Mouse (Mus musculus) neural tube, postnatal 0 days (tissue): Measurements from ENCODE around the gene Tmem219. TPM values are rescaled to one million over a fixed set of nuclear protein-coding genes. Genes with fewer than 3 reads are reported as not detected.

Source experiments
- polyA plus RNA-seq: library from polyadenylated mRNA; unstranded; fragments of >200 nt; fragmentation: Nextera tagmentation; extraction: Ambion mirVana; gene quantifications from 2 replicates; pipeline ENCODE4 v1.2.1, GENCODE M21; 2015

Tmem219 gene
- 40.7 and 41.1 TPM in 2 replicates for polyA plus RNA-seq

DNA sequence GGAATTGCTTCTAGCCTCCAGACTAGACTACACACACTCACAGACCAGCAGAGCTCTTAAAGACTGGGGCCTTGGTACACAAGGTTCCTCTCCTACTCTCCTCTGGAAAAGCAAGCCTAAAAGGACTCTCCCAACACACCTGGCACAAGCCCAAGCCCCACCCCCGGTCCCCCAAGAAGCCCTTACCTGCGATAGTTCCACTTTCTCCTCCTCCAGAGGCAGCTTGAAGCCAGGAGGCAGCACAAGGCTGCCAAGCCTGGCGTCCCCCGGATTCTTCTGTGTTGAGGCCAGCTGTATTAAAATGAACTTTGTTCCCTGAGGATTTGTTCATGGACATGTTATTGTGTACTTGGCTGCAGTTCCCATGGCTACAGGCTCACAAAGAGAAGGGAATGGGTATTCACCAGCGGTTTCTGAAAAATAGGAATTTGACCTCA is at the start of gene Tmem219:
Tmem219 (minus strand) TSS at position 294 of the 437 bp plus-strand sequence.

DNA sequence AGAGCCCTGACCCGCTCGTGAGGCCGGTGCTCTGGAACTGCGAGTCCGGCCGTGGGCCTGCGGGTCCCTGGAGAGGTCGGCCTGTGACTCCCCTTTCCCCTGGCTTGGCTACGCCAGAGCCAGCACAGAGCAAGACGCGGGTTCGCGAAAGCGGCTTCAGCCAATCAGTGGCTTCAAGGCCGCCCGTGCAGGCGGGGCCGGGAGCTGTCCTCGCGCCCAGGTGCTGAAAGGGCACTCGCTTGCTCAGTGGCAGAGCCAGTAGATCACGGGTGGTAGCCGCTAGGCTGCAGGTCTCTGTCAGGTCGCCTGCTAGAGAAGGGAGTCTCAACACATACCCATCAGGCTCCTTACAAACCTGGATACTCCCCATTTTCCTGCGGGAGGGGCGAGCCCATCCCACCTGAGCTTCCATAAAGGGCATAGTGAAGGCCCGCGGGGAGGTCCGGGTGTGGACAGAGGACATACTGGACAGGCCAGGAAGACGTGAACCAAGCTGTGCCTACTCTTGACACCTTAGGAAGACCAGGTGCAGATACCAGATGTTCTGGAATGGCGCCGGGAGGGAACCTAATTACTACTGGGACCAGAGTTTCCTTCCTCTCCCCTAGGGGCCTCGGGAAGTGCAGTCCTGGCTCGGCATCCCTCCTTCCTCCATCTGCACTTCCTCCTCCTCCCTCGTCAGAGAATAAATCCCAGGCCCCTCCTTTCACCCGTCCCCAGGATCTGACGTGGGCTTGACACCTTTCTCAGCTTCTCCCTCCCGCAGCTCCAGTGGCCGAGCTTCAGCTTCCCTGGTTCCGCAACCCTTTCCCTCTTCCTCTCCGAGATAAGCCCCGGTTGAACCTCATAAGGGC is 27.3 kb upstream of the Tmem219 start, which contains the start of gene Sez6l2:
Sez6l2 (plus strand) TSS at position 771 of the 854 bp plus-strand sequence.

DNA sequence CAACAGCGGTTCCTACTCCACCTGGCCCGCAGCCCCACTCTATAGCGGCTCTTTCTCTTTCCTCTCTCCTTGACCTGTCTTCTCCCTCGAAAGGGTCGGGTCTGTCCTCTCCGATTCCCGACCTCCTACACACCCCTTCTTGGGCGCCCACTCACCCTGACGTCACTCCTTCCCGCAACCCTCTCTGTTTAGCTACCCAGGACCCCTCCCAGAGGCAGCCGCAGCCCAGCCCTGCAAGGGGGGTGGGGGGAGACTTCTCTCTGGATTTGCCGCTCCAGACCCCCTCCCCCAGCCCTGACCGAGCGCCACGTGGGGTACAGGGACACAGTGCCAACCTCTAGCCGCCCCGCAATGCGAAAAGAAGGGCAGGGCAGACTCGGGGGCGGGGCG is 26.7 kb upstream of the Tmem219 start, which contains the start of gene Asphd1:
Asphd1 (minus strand) TSS at position 180 of the 390 bp plus-strand sequence.

DNA sequence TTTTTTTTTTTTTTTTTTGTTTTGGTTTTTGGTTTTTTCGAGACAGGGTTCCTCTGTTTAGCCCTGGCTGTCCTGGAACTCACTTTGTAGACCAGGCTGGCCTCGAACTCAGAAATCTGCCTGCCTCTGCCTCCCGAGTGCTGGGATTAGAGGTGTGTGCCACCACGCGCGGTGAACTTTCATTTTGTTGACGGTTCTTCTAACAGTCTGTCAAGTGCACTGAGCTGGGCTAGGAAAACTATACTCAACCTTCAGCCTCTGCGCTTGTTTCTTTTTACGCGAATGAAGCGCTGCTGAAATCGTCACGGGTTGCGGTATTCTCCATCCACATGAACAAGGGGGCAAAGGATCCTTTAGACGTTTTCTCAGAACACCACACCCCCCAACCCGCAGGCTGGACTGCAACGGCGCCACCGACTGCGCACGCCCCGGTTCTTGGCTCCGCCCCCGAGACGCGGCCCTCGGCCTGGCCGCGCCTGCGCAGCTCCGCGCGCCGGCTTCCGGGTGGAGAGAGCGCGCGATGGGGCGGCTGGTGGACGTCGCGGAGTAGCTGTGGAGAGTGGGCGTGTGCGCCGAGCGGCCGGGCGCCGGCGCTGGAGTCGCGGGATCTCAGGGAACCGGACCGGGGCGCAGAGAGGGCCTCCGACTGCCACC is 5.8 kb upstream of the Tmem219 start, which contains the start of gene Kctd13:
Kctd13 (plus strand) TSS at position 496 of the 654 bp plus-strand sequence.

DNA sequence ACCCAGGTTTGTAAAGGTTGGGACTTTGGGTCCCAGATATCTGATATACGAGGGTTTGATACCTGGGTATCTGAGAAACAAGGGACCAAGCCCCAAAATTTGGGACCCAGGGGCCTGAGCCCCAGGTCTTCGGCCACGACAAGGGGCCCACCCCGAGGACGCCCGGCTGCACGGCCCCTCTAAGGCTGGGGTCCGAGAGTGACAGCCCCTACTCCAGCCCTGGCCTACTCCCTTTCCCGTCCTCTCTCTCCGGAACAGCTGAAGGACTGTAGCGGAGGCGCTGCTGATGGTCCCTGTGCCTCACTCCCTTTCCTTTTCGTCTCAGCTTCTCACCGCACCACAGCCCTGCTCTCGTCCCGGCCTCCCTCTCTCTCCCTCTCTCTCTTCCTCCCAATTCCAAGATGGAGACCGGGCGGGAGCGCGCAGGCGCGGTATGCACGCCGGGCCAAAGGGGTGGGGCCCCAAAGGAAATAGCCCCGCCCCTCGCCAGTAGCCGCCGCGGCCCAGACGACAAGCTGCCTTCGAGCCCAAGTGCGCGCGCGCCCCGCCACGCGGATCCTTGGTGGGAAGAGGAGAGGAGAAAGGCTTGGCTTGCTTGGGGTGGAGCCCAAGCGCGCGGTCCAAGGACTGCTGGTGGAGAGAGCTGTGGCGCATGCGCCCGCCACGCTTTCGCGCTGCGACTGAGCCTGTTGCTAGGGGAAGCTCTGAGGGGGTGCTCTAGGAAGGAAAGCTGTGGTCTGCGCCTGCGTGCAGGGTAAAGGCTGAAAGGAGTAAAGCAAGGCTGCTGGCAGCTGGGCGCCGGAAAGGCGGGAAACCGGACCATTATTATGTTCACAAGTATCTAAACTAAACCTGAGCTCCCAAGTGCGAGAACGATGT is 38.2 kb downstream of the Tmem219 start, which contains the start of gene Taok2:
Taok2 (minus strand) TSS at position 418 of the 879 bp plus-strand sequence.

DNA sequence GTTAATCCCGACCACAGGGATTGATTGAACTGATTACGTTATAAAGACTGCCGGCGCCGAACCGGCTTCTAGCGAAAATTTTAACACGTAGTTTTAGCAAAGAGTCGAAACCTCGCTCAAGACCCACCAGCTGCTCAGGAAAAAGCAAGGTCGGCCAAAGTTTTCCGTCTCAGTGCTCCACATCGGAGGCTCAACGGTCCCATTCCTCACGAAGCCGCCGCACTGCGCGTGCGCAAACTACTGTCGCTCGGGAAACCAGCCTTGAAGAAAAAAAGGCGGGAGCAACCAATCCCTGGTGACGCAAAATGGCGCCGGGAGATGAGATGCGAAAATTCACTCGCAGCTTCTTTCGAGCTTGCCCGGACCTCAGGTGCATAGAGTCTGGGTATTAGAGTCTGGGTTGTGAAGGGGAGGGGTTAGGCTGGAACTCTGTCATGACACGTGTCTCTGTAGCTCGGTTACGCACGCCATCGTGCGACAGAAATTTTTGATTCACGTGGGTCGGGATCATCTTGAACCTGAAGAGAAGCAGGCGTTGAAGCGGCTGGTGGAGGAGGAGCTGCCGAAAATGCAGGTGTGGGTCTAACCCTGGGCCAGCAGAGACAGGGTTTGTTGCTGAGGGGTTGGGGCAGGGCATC is 60.5 kb downstream of the Tmem219 start, which contains the start of gene Ino80e:
Ino80e (minus strand) TSS at position 231 of the 638 bp plus-strand sequence.

DNA sequence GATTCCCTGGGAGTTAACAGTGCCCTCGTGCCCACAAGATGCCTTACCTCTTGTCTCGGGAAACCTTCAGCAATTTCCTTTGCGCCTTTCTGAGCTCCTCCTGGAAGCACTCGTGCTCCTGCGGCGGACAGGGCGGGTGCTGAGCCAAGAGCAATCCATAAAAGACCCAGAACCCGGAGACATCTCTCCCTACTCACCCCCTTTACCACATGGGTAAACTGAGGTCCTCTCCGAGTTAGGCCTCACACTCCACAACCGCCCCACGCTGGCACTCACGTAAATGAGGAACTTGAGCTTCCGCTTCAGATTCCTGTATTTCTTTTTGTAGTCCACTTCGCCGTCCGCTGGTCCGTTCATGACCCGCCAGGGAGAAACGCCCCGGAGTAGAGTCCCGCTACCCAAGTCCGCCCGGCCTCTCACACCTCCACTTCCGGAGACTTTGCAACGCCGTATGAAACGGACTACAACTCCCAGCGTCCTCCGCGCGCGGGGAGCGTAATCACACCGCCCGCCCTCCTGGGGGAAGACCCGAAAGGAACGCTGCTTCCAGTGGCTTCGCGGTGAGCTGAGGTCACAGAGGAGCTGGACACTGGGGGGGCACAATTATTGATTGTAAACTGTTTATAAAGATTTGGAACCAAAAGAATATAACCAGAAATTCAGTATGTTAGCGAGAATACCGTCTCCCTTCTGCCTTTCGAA is 61.1 kb downstream of the Tmem219 start, which contains the start of gene Hirip3:
Hirip3 (plus strand) TSS at position 544 of the 702 bp plus-strand sequence.

DNA sequence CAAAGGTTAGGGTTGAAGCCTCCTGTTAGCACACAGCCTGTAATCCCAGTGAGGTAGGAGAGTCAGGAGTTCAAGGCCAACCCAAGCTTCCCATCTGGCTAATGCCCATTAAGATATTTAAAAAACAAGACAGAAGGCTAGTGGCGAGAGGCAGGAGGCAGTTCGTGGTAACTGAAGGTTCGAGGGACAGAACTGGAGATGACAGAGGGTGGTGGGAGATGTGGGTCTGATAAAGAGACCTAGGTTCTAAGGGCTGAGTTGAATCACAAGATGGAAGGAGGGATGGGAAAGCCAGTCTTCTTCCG is 75.6 kb downstream of the Tmem219 start, which contains the start of gene Doc2a:
Doc2a (plus strand) TSS at position 301 of the 305 bp plus-strand sequence.

Other genes with a start within 250 kb of the Tmem219 start
- 14.9 and 22.4 TPM in 2 replicates for gene Sult1a1, start 246.5 kb downstream of the Tmem219 start, polyA plus RNA-seq
- 164 and 178 TPM in 2 replicates for gene Bola2, start 227.5 kb downstream of the Tmem219 start, polyA plus RNA-seq
- 12.0 and 12.8 TPM in 2 replicates for gene Slx1b, start 227.1 kb downstream of the Tmem219 start, polyA plus RNA-seq
- 109 and 127 TPM in 2 replicates for gene Coro1a, start 215.1 kb downstream of the Tmem219 start, polyA plus RNA-seq
- 104 and 106 TPM in 2 replicates for gene Mapk3, start 163.3 kb downstream of the Tmem219 start, polyA plus RNA-seq
- gene Gdpd3, start 156.6 kb downstream of the Tmem219 start, polyA plus RNA-seq = 1.1 and 1.2 TPM in 2 replicates
- gene Ypel3, start 146.0 kb downstream of the Tmem219 start, polyA plus RNA-seq = 255 and 259 TPM in 2 replicates
- gene Tbx6, start 141.4 kb downstream of the Tmem219 start, polyA plus RNA-seq = 0.31 and 0.47 TPM in 2 replicates
- 129 and 149 TPM in 2 replicates for gene Ppp4c, start 130.4 kb downstream of the Tmem219 start, polyA plus RNA-seq
- gene Fam57b, start 125.2 kb downstream of the Tmem219 start, polyA plus RNA-seq = 43.9 and 56.4 TPM in 2 replicates
- gene 4930451I11Rik, start 91.3 kb downstream of the Tmem219 start, polyA plus RNA-seq = 0.65 TPM in 1 of 2 replicates, not detected in the other
- 60.9 and 64.7 TPM in 2 replicates for gene Doc2a, start 75.5 kb downstream of the Tmem219 start, polyA plus RNA-seq
- gene Hirip3, start 60.9 kb downstream of the Tmem219 start, polyA plus RNA-seq = 17.0 and 23.3 TPM in 2 replicates
- 78.5 and 82.2 TPM in 2 replicates for gene Ino80e, start 60.5 kb downstream of the Tmem219 start, polyA plus RNA-seq
- gene Taok2, start 38.2 kb downstream of the Tmem219 start, polyA plus RNA-seq = 39.4 and 47.0 TPM in 2 replicates
- gene Kctd13, start 6.0 kb upstream of the Tmem219 start, polyA plus RNA-seq = 129 and 134 TPM in 2 replicates
- 13.0 and 20.5 TPM in 2 replicates for gene Asphd1, start 26.7 kb upstream of the Tmem219 start, polyA plus RNA-seq
- 80.0 and 106 TPM in 2 replicates for gene Sez6l2, start 27.6 kb upstream of the Tmem219 start, polyA plus RNA-seq
- 137 and 157 TPM in 2 replicates for gene Cdipt, start 53.0 kb upstream of the Tmem219 start, polyA plus RNA-seq
- 0.50 and 1.1 TPM in 2 replicates for gene Cdiptos, start 53.2 kb upstream of the Tmem219 start, polyA plus RNA-seq
- 4.9 and 5.9 TPM in 2 replicates for gene Mvp, start 91.7 kb upstream of the Tmem219 start, polyA plus RNA-seq
- gene Pagr1b, start 93.6 kb upstream of the Tmem219 start, polyA plus RNA-seq = 0.70 TPM in 1 of 2 replicates, not detected in the other
- 23.1 and 63.2 TPM in 2 replicates for gene Pagr1a, start 94.4 kb upstream of the Tmem219 start, polyA plus RNA-seq
- 36.5 and 56.8 TPM in 2 replicates for gene Gm42742, start 98.2 kb upstream of the Tmem219 start, polyA plus RNA-seq
- gene Prrt2, start 98.3 kb upstream of the Tmem219 start, polyA plus RNA-seq = 128 and 150 TPM in 2 replicates
- 88.1 and 104 TPM in 2 replicates for gene Maz, start 104.1 kb upstream of the Tmem219 start, polyA plus RNA-seq
- 13.7 and 20.7 TPM in 2 replicates for gene Kif22, start 119.6 kb upstream of the Tmem219 start, polyA plus RNA-seq
- not detected in 2 replicates for gene Zg16, start 164.4 kb upstream of the Tmem219 start, polyA plus RNA-seq
- 1.6 and 2.1 TPM in 2 replicates for gene AI467606, start 168.4 kb upstream of the Tmem219 start, polyA plus RNA-seq
- 1.3 and 1.4 TPM in 2 replicates for gene Qprt, start 199.3 kb upstream of the Tmem219 start, polyA plus RNA-seq
- not detected in 2 replicates for gene Spn, start 214.9 kb upstream of the Tmem219 start, polyA plus RNA-seq